Mouse (Mus musculus): ENCODE data around the gene Txndc5. TPM values are rescaled to one million over a fixed set of nuclear protein-coding genes. Genes with fewer than 3 reads are reported as not detected.

Txndc5 gene
- polyA plus RNA-seq, 1 experiment: 41.8 TPM

GRCm38 (mm10) chr13:38509681-38510341, 18.8 kb downstream of the Txndc5 start:
- 37% methylated on average over 8 of the region's 8 CpGs for WGBS
- Histone ChIP-seq H3K27ac (ENCODE audit: insufficient read depth, low read length) (no peak overlapping the region), H3K4me3 (replicated peaks; ENCODE audit: insufficient read depth, low read depth, low read length) (no peak overlapping the region), H3K27me3 (ENCODE audit: control insufficient read depth, insufficient read depth, low read length) (no peaks in the 10 kb centered on the region), H3K4me1 (ENCODE audit: control insufficient read depth, insufficient read depth, low read length) (peaks cover 15% of the 10 kb centered on the region)
- peak in 1 of 2 experiments; percentile 21 for DNase-seq
- TF ChIP-seq POLR2A (IDR thresholded peaks at IDR 0.05; ENCODE audit: borderline replicate concordance, insufficient read depth, low read length) (no peak), CTCF (IDR thresholded peaks at IDR 0.05; ENCODE audit: borderline replicate concordance, insufficient read depth, low read depth, low read length) (no peak)

GRCm38 (mm10) chr13:38506936-38507335, 21.7 kb downstream of the Txndc5 start:
- H3K4me1 ChIP-seq (ENCODE audit: control insufficient read depth, insufficient read depth, low read length): peaks cover 2% of the 10 kb centered on the region
- H3K27ac ChIP-seq (ENCODE audit: insufficient read depth, low read length): no peak overlapping the region
- 48% methylated on average over 10 of the region's 10 CpGs for WGBS
- no peak overlapping the region for H3K4me3 ChIP-seq (replicated peaks; ENCODE audit: insufficient read depth, low read depth, low read length)
- DNase-seq: no peak
- TF ChIP-seq POLR2A (IDR thresholded peaks at IDR 0.05; ENCODE audit: borderline replicate concordance, insufficient read depth, low read length) (no peak), CTCF (IDR thresholded peaks at IDR 0.05; ENCODE audit: borderline replicate concordance, insufficient read depth, low read depth, low read length) (no peak)
- no peaks in the 10 kb centered on the region for H3K27me3 ChIP-seq (ENCODE audit: control insufficient read depth, insufficient read depth, low read length)

- Histone ChIP-seq H3K27me3 (ENCODE audit: control insufficient read depth, insufficient read depth, low read length) (no peaks in the 10 kb centered on the region), H3K4me3 (replicated peaks; ENCODE audit: insufficient read depth, low read depth, low read length) (no peak overlapping the region), H3K27ac (ENCODE audit: insufficient read depth, low read length) (no peak overlapping the region), H3K4me1 (ENCODE audit: control insufficient read depth, insufficient read depth, low read length) (no peaks in the 10 kb centered on the region)
- TF ChIP-seq POLR2A (IDR thresholded peaks at IDR 0.05; ENCODE audit: borderline replicate concordance, insufficient read depth, low read length) (no peak), CTCF (IDR thresholded peaks at IDR 0.05; ENCODE audit: borderline replicate concordance, insufficient read depth, low read depth, low read length) (peak; percentile 34; the same call in 1 of the 2 replicates)
- peak; percentile 17 to 40 for DNase-seq
- 85% methylated on average over 8 of the region's 8 CpGs for WGBS
Measured at GRCm38 (mm10) chr13:38506320-38506719, 22.3 kb downstream of the Txndc5 start.

GRCm38 (mm10) chr13:38503137-38503849, 25.3 kb downstream of the Txndc5 start:
- Histone ChIP-seq H3K27ac (ENCODE audit: insufficient read depth, low read length) (no peak overlapping the region), H3K4me3 (replicated peaks; ENCODE audit: insufficient read depth, low read depth, low read length) (no peak overlapping the region), H3K4me1 (ENCODE audit: control insufficient read depth, insufficient read depth, low read length) (no peaks in the 10 kb centered on the region), H3K27me3 (ENCODE audit: control insufficient read depth, insufficient read depth, low read length) (no peaks in the 10 kb centered on the region)
- no peak for TF ChIP-seq POLR2A (IDR thresholded peaks at IDR 0.05; ENCODE audit: borderline replicate concordance, insufficient read depth, low read length)
- TF ChIP-seq CTCF (IDR thresholded peaks at IDR 0.05; ENCODE audit: borderline replicate concordance, insufficient read depth, low read depth, low read length): no peak
- 85% methylated on average over 14 of the region's 14 CpGs for WGBS
- DNase-seq: no peak

- Histone ChIP-seq H3K27ac (ENCODE audit: insufficient read depth, low read length) (no peak overlapping the region), H3K27me3 (ENCODE audit: control insufficient read depth, insufficient read depth, low read length) (no peaks in the 10 kb centered on the region), H3K4me3 (replicated peaks; ENCODE audit: insufficient read depth, low read depth, low read length) (no peak overlapping the region), H3K4me1 (ENCODE audit: control insufficient read depth, insufficient read depth, low read length) (no peaks in the 10 kb centered on the region)
- TF ChIP-seq POLR2A (IDR thresholded peaks at IDR 0.05; ENCODE audit: borderline replicate concordance, insufficient read depth, low read length): no peak
- no peak for TF ChIP-seq CTCF (IDR thresholded peaks at IDR 0.05; ENCODE audit: borderline replicate concordance, insufficient read depth, low read depth, low read length)
- 91% methylated on average over 12 of the region's 12 CpGs for WGBS
- DNase-seq: no peak
Measured at GRCm38 (mm10) chr13:38501314-38501713, 27.3 kb downstream of the Txndc5 start.

- 62% methylated on average over 3 of the region's 3 CpGs for WGBS
- Histone ChIP-seq H3K27me3 (ENCODE audit: control insufficient read depth, insufficient read depth, low read length) (no peaks in the 10 kb centered on the region; the same call in 1 of the 2 replicates), H3K27ac (ENCODE audit: insufficient read depth, low read length) (no peak overlapping the region), H3K4me1 (ENCODE audit: control insufficient read depth, insufficient read depth, low read length) (no peaks in the 10 kb centered on the region), H3K4me3 (replicated peaks; ENCODE audit: insufficient read depth, low read depth, low read length) (no peak overlapping the region)
- TF ChIP-seq POLR2A (IDR thresholded peaks at IDR 0.05; ENCODE audit: borderline replicate concordance, insufficient read depth, low read length): no peak
- no peak for TF ChIP-seq CTCF (IDR thresholded peaks at IDR 0.05; ENCODE audit: borderline replicate concordance, insufficient read depth, low read depth, low read length)
- no peak for DNase-seq
Measured at GRCm38 (mm10) chr13:38496715-38497114, 31.9 kb downstream of the Txndc5 start.

- Histone ChIP-seq H3K4me3 (replicated peaks; ENCODE audit: insufficient read depth, low read depth, low read length) (no peak overlapping the region), H3K4me1 (ENCODE audit: control insufficient read depth, insufficient read depth, low read length) (peaks cover 6% of the 10 kb centered on the region; the same call in 1 of the 2 replicates), H3K27me3 (ENCODE audit: control insufficient read depth, insufficient read depth, low read length) (no peaks in the 10 kb centered on the region), H3K27ac (ENCODE audit: insufficient read depth, low read length) (no peak overlapping the region)
- no peak for DNase-seq
- TF ChIP-seq CTCF (IDR thresholded peaks at IDR 0.05; ENCODE audit: borderline replicate concordance, insufficient read depth, low read depth, low read length) (no peak), POLR2A (IDR thresholded peaks at IDR 0.05; ENCODE audit: borderline replicate concordance, insufficient read depth, low read length) (no peak)
- 65% methylated on average over 6 of the region's 6 CpGs for WGBS
Measured at GRCm38 (mm10) chr13:38486767-38487166, 41.9 kb downstream of the Txndc5 start.

GRCm38 (mm10) chr13:38484701-38485100, 43.9 kb downstream of the Txndc5 start:
- H3K27me3 ChIP-seq (ENCODE audit: control insufficient read depth, insufficient read depth, low read length): no peaks in the 10 kb centered on the region
- H3K4me3 ChIP-seq (replicated peaks; ENCODE audit: insufficient read depth, low read depth, low read length): no peak overlapping the region
- H3K4me1 ChIP-seq (ENCODE audit: control insufficient read depth, insufficient read depth, low read length): peaks cover 6% of the 10 kb centered on the region; the same call in 1 of the 2 replicates
- TF ChIP-seq CTCF (IDR thresholded peaks at IDR 0.05; ENCODE audit: borderline replicate concordance, insufficient read depth, low read depth, low read length): no peak
- TF ChIP-seq POLR2A (IDR thresholded peaks at IDR 0.05; ENCODE audit: borderline replicate concordance, insufficient read depth, low read length): no peak
- WGBS: 30% methylated on average over 5 of the region's 5 CpGs
- peak; percentile 24 to 40 for DNase-seq
- H3K27ac ChIP-seq (ENCODE audit: insufficient read depth, low read length): no peak overlapping the region
